12 mouse cellular contexts compared by ENCODE assay signal in genomic region chr5:53346028-53346427, GRCm38 (mm10).
DNase-seq lines count a peak whose midpoint lies in the region; ATAC-seq lines count a peak whose summit lies in the region.
"Had no signal": no experiment of that assay in that cellular context is flagged by ENCODE, and none has a peak within 500 bp of the region (broad histone marks: within the 10 kb centered on the region; RNA-seq: fewer than 3 reads in every experiment).

No protein-coding gene starts in this region.

- H3K27me3 ChIP-seq in forebrain, embryonic 15.5 days, result no peaks in the 10 kb centered on the region
- H3K27me3 ChIP-seq: stomach, embryonic 15.5 days had no signal

- H3K4me3 ChIP-seq in forebrain, embryonic 15.5 days, result no peak overlapping the region
- H3K4me3 ChIP-seq: stomach, embryonic 15.5 days had no signal

- ATAC-seq in forebrain, embryonic 15.5 days (replicated peaks), result no peak

- no peak overlapping the region for H3K27ac ChIP-seq in forebrain, embryonic 15.5 days (replicated peaks)
- H3K27ac ChIP-seq: stomach, embryonic 15.5 days had no signal

- 82% methylated on average over 8 of the region's 8 CpGs for whole genome bisulfite sequencing in forebrain, embryonic 15.5 days

- peak; percentile 38 for DNase-seq in adrenal gland, adult 2 months
- no peak for DNase-seq in adrenal gland, adult 18-20 months (ENCODE audit: low spot score in 2 of 2)
- DNase-seq in retina, postnatal 1 day, result peak; percentile 47
- DNase-seq in retina, embryonic 14.5 days (ENCODE audit: low spot score), result no peak
- DNase-seq in lung, postnatal 10 days, result peak; percentile 72
- peak; percentile 31 to 73 for DNase-seq in urinary bladder, postnatal 36 days (ENCODE audit: low spot score in 2 of 2)
- DNase-seq in layer of hippocampus, postnatal 14 days (ENCODE audit: low spot score in 2 of 2), result no peak
- DNase-seq: cerebellum, adult 2 months; kidney, adult 8-10 months had no signal

- no peaks in the 10 kb centered on the region for H3K9me3 ChIP-seq in forebrain, embryonic 15.5 days
- H3K9me3 ChIP-seq: G1E; stomach, embryonic 15.5 days had no signal

- no peak overlapping the region for H3K4me2 ChIP-seq in forebrain, embryonic 15.5 days (replicated peaks)
- H3K4me2 ChIP-seq: stomach, embryonic 15.5 days had no signal

- no peaks in the 10 kb centered on the region for H3K36me3 ChIP-seq in forebrain, embryonic 15.5 days
- H3K36me3 ChIP-seq: G1E; stomach, embryonic 15.5 days had no signal

- H3K4me1 ChIP-seq in forebrain, embryonic 15.5 days, result no peaks in the 10 kb centered on the region

- H3K9ac ChIP-seq in forebrain, embryonic 15.5 days (replicated peaks), result no peak overlapping the region
- H3K9ac ChIP-seq: stomach, embryonic 15.5 days had no signal

Comparison
In these comparisons a context has a peak if more than half of its experiments do, and no peak if none do; other contexts are left out.
1. DNase-seq: peak in adrenal gland, adult 2 months (single experiment), retina, postnatal 1 day (single experiment), lung, postnatal 10 days (single experiment) and urinary bladder, postnatal 36 days (2 of 2); none in adrenal gland, adult 18-20 months (0 of 2), retina, embryonic 14.5 days (single experiment) and layer of hippocampus, postnatal 14 days (0 of 2).